Mouse (Mus musculus) ES-Bruce4 (cell line): Measurements from ENCODE around the gene Zfp2.

ENCODE experiments used
- CTCF ChIP-seq: IDR thresholded peaks from one replicate; pipeline ENCODE4 v1.8.1; 2011; ENCODE audit warnings: low read depth, low read length
- EP300 ChIP-seq: IDR thresholded peaks from 2 replicates; pipeline ENCODE4 v1.6.1; 2011; ENCODE audit warnings: low read depth, low read length; ENCODE audit not compliant: insufficient read depth
- POLR2A ChIP-seq: IDR thresholded peaks from one replicate; pipeline ENCODE4 v1.8.1; 2011; ENCODE audit warnings: low read length; ENCODE audit not compliant: insufficient read depth

DNA sequence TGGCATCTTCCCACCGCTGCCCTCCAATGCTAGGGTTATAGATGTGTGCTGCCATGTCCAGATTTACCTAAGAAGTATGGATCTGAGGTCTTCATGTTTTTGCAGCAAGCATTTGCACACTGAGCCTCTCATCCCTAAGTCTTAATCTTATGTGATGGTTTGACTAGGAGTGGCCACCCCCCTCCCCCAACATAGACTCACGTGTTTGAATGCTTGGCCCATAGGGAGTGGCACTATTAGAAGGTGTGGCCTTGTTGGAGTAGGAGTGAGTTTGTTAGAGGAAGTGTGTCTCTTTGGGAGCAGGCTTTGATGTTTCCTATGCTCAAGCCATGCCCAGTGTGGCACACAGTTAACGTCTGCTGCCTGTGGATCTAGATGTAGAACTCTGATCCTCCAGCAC is 37.3 kb downstream of the Zfp2 start:
- TF ChIP-seq POLR2A, result no peak
- no peak for TF ChIP-seq CTCF
- TF ChIP-seq EP300, result no peak
